Mouse (Mus musculus) heart, postnatal 10 days (tissue): Measurements from ENCODE around the gene Ago4. TPM values are rescaled to one million over a fixed set of nuclear protein-coding genes. Genes with fewer than 3 reads are reported as not detected.

Experiments used
- DNase-seq, 2 experiments: peaks; one replicate each; pipeline ENCODE4 v3.0.0; 2021
- intact Hi-C: fragments of 180-260 bp; cut with DNase I; formaldehyde crosslinking; loops from one replicate; pipeline ENCODE4 v1.15.1; 2025
- total RNA-seq, 2 experiments: library from RNA; stranded (reverse); gene quantifications; 2 replicates each; pipeline ENCODE4 v1.2.3; 2021

Gene Ago4
- total RNA-seq, 2 experiments from 2014 or later, result 4.1 to 5.8 TPM

DNA sequence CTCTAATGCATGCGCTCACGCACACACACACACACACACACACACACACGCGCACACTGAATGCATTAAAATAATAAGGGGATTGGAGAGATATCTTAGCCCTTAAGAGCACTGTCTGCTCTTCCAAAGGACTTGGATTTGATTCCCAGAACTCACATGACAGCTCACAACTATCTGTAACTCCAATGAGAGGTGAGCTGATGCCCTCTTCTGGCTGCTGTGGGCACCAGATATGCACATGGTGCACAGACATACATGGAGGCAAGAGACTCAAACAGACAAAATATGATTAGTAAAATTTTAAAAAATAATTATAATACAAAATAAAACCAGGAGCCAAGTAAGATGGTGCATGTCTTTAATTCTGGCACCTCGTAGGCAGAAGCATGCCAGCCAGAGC is 6.4 kb downstream of the Ago4 start:
- intact Hi-C loops, result no loop called here
- DNase-seq, result no peak

DNA sequence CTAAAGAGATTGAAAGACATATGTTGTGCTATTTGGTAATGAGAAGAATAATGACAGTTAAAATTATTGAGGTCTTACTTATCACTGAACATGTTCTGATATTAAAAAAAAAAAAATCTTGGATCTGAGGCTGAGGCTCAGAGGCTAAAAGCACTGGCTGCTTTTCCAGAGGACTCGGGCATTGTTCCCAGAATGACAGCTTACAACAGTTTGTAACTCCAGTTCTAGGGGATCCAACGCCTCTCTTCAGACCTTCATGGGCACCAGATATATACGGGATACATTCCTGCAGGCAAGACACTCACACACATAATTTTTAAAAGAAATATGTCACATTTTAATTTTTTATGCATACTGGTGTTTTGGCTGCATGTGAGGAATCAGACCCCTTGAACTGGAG is 7.1 kb downstream of the Ago4 start:
- intact Hi-C loops, result no loop called here
- DNase-seq, result peak; percentile 47 to 53

DNA sequence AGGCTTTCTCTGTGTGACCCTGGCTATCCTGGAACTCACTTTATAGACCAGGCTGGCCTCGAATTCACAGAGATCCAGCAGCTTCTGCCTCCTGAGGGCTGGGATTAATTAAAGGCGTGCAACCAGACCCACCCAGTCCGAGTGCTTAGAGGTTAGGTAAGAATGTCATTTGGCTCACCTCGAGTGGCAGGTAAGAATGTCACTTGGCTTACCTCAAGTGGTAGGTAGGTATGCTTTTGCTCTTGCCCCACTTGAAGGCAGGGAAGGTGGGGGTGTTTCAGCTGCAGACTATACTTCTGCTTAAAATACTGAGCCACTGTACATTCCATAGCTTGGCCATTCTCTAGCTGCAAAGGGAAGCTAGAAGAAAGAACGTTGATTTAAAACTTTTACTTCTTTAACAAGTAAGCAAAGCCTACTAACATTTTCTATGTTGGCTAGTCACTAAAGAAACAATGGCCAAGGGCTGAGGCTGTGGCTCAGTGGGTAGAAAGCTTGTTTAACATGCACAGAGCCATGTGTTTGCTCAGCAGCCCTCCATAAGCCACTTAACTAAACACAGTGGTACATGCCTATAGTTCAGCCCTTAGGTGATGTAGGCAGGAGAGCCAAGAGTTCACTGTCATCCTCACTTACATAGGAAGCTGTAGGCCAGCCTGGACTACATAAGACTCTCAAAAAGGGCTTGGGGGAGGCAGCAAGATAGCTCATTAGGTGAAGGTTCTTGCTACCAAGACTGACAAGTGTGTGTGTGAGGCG is 20.8 kb downstream of the Ago4 start:
- intact Hi-C loops, result no loop called here
- no peak for DNase-seq

DNA sequence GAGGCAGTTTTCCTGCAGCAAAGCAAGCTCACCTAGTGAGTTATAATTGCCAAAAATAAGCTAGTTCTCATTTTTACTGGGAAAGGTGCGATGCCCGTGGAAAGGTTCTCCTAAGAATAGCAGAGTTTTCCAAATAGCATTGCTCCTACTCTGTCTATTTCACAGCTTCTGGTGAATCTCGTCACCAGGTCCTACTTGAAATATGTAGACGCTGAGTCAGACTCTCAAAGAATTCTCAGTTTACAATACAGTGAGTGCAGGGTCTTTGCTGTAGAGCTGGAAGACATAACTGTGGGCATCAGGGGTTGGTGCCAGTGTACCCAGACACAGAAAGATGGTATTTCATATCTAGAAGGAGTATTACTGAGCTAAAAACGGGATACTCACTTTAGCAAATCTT is 22.3 kb downstream of the Ago4 start:
- no peak for DNase-seq
- intact Hi-C loops, result no loop called here

DNA sequence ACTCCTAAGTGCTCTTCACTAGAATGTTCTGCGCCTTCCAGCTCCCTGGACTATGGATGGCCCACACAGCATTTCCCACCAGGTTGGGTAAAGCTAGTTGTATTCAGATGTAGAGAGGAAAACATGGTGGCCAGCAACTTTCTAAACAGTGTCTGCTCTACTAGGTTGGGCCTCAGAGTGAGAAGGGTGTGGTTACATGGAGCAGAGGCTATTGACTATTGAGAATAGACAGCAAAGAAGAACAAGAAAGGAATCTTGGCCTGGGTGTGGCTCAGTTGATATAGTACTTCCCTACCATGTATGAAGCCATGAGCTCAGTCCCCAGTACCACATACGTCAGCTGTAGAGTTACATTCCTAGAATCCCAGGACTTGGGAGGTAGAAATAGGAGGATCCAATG is 24.2 kb downstream of the Ago4 start:
- DNase-seq, result no peak
- intact Hi-C loops, result no loop called here

DNA sequence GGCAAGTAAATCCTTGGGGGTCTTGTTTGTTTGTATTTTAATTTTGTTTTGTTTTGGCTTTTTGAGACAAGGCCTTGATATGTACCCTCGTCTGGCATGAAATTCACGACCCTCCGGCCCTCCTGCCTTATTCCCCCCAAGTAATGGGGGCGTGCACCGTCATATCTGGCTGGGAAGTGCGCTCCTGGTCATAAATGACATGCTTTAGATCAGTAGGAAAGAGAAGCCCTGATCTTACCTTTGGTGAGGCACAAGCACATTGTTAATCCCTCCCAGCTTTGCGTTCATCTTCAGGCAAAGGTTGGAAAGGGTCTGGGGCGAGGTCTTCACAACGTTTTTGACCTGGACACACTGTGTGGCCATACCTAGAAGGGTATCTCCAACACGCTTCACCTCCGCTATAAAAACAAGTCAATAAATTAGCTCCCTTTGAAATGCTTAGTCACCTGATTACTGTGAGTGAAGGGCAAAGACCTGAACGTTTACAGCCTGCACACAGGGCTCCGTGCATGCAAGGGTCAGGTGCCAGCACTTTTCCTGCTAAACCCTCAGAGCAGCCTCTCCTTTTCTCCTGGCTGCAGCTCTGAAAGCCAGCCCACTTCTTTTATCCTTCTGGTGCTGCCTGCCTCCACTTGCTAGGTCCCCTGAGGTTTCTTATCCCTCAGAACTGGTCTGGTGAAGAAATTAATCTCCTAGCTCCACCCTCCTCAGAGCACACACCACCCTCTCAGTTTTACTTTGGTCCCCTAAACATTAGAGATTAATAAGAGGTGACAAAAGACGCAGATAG is 25.0 kb downstream of the Ago4 start:
- intact Hi-C loops, result no loop called here
- DNase-seq, result no peak

DNA sequence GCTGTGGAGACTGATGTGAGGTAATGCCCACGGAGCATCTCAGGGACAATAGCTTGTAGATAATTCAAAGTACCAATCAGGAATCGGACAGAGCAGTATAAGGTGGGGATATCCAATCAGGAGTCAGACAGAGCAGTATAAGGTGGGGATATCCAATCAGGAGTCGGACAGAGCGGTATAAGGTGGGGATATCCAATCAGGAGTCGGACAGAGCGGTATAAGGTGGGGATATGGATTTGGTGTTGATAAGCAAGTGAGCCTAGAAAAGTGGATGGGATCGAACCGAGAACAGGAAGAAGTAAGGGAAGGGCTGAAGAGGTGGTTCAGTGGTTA is 30.3 kb downstream of the Ago4 start:
- no peak for DNase-seq
- intact Hi-C loops, result no loop called here

DNA sequence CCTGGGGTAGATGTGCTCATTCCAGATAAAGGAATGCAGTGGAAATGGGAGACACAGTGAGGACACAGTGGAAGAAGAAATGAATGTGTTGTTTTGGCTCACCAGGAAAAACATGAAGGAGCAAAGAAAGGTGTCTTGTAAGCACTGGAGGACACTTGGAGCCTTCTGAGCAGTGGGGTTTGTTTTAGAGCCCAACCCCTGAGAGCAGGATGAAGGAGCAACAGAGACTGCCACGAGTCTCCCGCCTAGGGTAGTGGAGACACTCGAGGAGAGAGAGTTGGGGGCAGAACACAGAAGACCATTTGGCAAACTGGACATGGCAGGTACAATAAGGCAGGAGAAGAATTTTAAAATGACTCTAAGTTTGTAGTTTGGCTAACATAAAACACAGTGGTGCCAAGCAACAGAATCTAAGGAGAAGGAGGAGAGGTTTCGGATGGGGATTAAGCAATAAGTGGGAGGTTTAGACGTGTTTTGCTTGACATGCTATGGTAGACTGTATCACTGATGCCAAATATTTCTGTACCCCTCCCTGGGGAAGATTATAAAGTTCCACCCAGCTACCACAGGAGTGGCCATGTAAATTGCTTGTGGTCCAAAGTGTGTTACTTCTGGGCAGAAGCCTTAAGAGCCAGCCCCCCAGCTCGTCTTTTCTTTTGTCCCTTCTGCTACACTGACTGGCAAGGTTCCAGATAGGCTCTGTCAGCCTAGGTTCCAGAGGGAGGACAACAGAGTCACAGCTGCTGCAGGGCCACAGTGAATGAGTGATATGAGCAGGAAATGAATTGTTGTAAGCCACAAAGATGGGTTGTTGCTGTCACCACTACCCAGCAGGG is 30.9 kb downstream of the Ago4 start:
- peak; percentile 8 to 19 for DNase-seq
- intact Hi-C loops, result no loop called here

DNA sequence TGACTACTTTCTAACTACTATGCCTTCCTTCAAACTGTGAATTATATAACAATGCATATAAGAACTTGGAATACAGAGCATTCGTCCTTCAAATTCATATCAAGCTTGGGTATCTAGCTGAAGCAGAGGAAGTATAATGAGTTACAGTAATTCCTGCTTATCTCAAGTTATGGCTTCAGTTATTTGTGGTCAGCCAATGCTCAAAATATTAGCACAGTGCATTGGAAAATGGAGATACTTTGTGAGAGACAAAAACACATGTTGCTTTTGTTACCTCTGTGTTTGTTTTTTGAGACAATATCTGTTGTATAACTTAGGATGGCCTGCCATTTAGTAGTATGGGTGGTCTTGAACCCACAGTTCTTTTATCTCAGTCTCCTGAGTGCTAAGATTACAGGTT is 34.7 kb downstream of the Ago4 start:
- intact Hi-C loops, result no loop called here
- no peak for DNase-seq

DNA sequence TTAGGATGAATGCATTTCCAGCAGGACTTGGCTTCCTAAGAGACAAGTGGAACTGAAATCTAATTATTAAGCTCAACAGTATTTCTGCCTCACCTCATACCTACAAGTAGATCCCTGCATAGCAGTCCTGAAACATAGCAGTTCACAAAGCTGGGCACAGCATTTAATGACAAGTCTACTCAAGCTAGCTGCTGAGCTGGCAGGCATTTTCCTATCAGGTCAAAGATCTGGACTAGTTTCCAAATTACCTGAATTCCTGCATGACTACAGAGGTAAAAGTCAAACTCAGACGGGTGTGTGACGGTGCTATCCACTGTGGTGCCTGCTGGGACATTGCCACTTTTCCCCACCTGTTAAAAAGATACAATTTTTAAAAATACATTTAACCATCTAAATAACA is 36.3 kb downstream of the Ago4 start:
- no peak for DNase-seq
- intact Hi-C loops, result no loop called here

DNA sequence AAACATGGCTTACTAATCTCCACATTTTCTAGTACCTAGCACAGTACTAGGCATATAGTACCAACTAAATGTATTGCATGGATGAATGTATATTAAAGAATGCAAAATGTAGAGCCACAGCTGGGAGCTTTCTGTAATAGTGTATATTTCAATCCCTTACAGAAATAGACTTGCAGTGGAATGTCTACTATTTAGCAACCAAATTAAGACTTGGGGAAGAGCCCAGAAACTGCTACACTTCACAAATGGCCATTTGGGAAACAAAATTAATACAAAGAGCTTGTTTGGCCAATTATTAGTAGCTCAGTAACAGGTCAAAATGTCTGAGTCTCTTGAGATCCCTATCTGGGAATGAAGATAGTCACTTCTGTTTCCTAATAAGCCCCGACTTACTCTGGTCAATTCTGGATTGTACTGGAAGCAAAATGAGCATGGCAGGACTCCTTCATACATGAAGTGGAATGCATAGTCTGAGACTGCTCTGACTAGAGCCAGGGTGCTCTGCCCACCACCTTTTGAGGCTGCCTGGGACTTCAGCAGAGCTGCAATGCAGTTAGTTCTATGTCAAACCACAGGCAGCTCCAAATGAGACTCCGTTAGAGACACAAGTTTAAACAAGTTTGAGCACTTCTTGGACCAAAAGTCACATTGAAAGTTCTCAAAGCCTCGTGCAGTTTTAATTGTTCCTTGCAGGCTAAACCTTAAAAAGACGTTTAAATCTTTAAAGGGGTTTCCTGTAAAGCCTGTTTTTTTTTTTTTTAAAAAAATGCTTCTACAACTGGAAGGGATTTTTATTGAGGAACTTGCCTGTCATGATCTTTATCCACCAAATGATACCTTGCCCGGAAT is 37.1 kb downstream of the Ago4 start:
- peak; percentile 3 to 5 for DNase-seq
- intact Hi-C loops, result no loop called here

DNA sequence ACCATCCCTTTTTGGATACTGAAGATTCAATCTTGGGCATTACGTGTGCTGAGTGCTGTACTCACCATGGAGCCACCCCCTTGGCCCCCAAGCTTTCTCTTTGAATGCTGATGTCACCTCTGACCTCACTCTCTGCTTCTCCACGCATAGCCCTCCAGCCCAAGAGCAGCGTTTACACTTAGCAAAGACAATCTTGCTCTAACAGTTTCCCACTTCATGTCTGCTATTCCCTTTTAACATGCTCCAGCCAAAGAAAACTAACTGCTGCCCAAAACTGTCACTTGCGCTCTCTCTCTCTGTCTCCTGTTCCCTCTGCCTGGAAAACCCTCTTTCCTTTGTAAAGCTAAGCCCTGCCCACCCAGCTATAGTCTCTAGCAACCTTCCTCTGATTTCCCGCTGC is 37.8 kb downstream of the Ago4 start:
- peak; percentile 12 for DNase-seq
- intact Hi-C loops, result no loop called here

DNA sequence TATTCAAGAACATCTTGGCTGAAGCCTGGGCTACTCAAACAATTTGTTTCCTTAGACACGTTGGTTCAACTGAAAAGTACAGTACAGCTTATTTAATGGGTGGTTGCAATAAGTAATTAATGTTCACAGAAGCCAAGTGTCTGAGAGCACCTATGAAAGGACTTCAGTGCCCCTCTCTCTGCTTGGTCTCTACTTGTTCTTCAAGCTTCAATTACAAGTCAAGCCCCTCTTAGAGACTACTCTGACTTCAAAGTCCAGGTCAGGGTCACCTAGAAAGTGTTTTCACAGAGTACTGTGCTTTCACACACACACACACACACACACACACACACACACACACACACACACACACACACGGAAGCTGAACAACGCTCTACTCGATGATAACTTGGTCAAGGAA is 39.9 kb downstream of the Ago4 start:
- intact Hi-C loops, result no loop called here
- DNase-seq, result no peak

DNA sequence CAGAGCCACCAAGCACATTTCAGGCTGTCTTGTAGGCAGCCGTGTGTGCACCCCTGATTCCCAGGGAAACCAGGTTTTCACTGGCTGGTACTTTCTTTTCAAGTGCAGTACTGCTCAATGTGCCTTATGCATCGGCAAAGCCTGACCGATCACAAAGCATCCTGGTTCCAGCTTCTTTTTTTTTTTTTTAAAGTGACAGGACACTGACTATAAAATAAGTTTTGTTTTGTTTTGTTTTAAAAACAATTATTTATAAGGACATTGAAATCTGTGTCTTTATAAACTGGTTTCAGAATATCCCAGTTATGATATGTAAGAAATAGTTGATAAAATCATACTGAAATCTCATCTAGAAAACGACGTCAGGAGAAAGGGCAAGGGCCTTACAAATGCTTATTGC is 41.3 kb downstream of the Ago4 start:
- intact Hi-C loops, result no loop called here
- DNase-seq, result no peak

DNA sequence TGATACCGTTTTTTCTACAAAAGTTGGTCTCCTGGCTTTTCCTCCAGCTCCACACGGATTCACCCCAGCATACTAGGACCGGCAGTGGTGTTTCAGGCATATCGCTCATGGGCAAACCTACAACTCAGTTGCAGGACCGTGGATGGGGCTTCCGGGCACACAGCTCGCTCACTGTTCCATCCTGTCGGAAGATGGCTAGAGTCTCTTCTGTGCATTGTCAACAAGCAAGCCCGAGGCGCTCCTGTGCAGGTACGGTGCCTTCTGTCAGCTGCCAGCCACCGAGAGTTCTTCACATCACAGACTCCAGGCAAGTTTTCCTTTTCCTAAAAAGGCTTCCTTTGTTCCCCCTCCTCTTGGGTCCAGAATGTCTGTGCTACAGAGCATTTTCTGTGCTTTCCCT is 42.5 kb downstream of the Ago4 start:
- intact Hi-C loops, result no loop called here
- no peak for DNase-seq

DNA sequence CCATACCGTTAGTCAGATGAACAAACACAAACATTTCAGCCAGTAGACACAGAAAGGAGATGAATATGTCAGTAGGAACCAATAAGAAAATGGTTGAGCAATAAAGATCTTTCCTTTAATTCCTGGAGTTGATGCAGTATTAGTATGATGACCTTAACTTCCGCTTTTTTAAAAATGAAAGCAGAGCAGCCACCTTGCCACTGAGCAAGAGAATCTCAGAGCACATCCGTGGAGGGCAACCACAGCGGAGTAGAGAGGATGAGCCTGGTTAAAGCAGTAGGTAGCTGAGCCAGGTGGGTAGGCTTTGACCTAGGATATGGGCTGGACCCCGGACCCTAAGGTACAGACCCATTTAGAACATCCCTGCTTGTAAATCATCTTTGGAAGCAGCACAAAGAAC is 43.5 kb downstream of the Ago4 start:
- DNase-seq, result no peak
- intact Hi-C loops, result no loop called here

DNA sequence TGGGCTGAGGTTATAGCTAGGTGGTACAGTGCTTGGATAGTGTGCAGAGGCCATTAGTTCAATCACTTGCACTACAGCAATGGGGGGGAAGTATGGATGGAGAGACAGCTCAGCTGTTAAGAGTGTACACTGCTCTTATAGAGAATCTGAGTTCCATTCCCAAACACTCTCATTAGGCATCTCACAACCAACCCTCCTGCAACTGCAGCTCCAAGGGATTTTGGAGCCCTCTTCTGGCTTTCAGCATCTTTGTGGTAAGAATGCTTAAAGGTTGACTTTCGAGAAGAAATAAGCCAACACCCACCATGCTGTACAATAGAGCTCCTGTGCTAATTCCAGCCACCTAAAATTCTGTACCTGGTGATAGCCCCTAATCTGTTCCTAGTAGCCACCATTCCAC is 47.1 kb downstream of the Ago4 start:
- intact Hi-C loops, result no loop called here
- DNase-seq, result no peak

DNA sequence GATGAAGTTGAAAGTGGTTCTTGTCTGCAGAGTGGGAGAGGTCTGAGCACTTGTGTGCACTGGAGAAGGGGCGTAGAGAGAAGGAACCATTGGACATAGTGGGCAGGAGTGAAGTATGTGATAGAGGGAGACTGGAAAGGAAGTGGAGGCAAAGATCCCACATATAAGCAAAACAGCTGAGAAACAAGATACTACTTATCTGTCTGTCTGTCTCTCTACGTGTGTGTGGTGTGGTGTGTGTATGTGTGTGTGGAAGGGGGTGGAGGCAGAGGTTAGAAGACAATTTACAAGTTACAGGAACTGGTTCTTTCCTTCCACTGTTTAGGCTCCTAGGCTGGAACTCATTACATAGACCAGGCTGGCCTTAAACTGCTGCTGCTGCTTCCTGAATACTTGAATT is 48.2 kb downstream of the Ago4 start:
- intact Hi-C loops, result no loop called here
- no peak for DNase-seq

DNA sequence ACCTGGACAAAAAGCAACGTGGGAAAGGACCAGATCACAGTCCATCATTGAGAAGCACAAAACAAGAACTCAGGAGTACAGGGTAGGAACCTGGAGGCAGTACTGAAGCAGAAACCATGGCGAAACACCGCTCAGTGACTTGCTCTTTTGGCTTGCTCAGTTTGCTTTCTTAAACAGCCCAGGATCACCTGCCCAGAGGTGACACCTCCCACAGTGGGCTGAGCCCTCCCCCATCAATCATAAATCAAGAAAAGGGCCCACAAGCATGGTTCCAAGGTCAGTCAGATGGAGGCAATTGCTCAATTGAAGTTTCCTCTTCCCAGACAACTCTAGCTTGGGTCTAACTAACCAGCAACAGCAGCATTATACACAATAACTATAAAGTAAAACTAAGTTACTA is 49.4 kb downstream of the Ago4 start:
- no peak for DNase-seq
- intact Hi-C loops, result no loop called here

DNA sequence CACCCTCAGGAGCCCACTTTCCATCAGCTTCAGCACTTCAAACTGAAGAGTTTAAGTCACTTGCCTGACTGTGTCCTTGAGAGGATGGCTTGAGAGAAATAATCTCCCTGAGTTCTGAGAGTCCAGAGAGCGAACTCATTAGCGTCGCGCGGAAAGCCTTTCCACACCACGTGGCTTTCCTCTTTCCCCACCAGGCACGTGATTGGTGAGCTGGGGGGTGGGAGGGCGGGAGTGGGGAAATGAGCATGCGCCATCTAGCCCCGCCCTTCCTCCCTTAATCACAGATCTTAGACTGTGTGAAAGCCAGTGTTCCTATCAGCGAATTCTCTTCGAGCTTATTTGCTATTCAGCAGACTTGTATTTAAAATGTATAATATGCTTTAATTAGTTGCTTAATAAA is 50.3 kb downstream of the Ago4 start:
- DNase-seq, result no peak
- intact Hi-C loops, result no loop called here

DNA sequence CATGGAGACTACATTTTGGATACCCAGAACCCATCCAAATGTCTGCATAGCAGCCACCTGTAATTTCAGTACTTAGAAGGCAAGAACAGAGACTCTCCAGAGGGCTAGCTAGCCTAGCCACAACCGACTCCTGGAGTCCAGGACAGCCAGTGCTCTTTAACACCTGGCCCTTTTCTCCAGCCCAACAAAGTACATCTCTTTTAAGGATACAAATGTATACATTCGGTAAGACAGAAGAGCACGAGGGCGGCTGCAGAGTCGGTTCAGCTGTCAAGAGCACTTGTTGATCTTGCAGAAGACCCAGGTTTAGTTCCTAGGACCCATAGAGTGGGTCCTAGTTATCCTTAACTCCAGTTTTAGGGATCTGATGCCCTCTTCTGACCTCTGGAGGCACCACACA is 51.8 kb downstream of the Ago4 start:
- no peak for DNase-seq
- intact Hi-C loops, result no loop called here
